Mouse (Mus musculus) frontal cortex, postnatal 14 days (tissue): ENCODE data around the gene A730061H03Rik.
A peak's percentile ranks its signal among the peaks of the same experiment; 100 is the strongest.

Experiments
- DNase-seq, 2 experiments: peaks; one replicate each; pipeline ENCODE4 v3.0.0; 2022; ENCODE audit warnings: low spot score in 2 of 2

The A730061H03Rik gene

DNA sequence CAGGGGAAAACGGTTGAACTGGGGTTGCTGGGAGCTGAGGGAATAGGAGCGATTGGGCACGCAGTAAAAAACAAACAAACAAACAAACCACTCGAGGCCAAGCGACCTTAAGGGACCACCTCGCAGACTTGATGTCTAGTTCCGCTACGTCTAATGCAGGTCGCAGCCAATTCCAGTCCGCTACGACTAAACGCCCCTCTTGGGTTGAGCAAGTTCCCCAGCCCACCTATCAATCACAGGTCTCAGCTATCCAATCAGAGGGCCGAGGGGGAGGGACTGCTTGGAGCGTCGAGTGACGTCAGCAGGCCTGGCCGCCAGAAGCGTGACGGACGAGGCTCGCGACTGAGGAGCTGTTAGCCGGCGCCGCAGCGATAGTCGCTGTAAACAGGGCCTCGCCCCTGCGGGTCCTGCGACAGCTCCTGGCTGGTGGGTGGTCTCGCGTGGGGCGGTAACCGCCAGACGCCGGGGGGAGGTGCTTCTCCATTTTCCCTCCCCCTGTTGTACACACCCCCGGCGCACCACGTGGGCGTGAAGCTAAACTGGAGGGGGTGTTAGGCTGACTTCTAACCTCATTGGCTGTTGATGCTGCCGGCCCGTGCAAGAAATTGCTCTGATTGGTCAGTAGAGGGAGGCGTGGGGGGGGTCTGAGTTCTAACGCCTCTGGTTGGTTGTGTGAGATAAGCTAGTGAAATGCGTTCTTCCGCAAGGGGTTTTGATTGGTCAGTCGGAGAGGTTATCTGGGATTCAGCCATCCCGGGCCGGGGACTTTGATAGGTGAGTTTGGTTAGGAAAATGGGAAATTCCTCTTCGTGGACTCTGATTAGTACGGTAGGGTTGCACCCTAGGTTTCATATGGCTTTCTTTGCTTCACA, at the start of gene A730061H03Rik:
Gene A730061H03Rik (minus strand): TSS at position 205 of the 872 bp plus-strand sequence.
- DNase-seq = peak; percentile 97 to 99

DNA sequence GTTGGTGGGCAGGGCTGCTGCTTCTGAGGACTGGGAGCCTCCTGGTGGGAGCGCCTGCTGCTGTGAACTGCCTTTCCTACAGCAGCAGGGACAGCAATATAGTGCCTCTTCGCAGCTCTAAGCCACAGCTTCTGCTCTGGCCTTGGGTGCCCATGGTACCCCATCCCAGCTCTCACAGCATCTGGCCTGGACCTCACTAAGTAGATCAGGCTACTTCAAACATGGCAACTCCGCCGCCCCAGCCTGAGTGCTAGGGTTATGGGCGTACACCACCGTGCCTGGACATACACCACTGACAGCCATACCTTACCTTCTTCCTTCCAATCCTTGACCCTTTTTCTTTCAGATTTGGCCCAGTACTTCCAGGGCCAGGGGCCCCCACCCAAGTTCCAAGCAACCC, 48.1 kb upstream of the A730061H03Rik start:
- DNase-seq = no peak

DNA sequence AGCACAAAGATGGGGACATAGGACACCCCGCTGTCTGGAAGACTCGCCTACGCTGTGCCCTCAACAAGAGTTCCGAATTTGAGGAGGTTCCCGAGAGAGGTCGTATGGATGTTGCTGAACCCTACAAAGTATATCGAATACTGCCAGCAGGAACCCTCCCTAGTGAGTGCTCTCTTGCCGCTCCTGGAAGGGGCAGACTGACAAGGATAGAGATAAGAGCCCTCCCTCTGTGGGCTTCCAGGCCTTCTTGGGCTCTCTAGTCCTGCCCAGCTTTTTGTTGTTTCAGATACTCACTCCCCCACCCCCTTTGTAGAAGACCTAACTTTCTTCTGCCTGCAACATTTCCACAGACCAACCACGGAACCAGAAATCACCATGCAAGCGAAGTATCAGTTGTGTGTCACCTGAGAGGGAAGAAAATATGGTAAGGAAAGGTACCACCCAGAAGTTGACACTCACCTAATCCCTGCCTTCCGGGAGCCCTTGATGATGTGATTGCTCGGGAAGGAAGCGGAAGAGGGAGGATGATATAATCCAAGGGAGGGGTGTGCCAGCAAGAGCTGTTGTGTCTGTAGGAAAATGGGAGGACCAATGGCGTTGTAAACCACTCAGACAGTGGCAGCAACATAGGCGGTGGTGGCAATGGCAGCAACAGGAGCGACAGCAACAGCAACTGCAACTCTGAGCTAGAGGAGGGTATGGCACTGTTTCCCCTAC, 45.7 kb upstream of the A730061H03Rik start:
- no peak for DNase-seq

DNA sequence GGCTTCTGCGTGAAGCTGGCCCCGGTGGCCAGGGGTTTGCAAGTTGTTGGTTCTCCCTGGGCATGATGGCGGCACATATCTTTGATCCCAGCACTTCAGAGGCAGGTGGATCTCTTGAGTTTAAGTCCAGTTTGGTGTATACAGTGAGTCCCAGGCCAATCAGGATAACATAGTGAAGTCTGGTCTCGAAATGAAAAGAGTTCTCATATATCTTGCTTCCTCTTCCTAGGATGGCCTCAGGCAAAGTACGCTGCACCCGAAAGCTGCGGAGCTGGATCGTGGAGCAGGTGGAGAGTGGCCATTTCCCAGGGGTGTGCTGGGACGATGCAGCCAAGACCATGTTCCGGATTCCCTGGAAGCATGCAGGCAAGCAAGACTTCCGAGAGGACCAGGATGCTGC, 44.6 kb upstream of the A730061H03Rik start:
- no peak for DNase-seq

DNA sequence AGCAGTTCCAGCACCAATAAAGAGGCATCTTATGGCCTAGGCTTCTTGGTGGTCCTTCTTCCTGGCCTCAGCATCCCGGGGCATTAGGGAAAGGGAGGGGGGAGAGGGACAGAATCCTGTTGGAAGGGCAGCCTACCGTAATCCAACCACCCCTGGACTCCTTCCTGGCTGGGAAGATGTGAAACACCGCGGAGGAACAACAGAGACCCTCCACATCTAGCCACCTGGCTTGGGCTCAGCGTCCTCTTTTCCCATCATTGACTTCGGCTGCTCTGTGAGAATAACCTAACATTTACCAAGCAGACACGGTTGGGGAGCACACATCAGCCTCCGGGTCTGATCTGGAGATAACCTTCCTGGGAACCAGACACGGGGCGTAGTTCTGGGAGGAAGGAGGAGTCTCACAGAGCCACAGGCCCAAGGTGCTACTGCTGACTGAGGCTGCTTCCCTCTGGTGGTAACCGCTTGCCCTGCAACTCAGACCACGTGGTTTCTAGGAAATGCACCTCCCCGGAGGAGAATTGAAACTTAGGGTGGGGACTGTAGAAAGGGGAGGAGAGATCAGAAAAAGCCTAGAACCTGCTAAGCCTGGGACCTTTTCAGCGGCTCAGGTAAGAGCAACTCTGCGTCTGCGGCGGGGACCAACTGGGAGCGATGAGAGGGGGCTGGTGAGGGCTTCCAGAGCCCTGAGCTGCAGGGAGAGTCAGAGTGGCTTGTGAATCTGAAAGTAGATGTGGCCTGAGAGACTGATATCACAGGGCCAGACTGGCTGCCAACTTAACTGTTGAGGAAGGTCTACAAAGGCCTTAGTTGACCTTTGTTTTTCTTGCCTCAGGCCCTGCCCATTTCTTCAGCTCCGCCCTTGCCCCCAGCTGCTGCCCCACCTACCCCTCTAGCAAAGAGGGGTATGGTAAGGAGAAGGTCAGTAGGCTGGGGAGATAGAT, 43.7 kb upstream of the A730061H03Rik start:
- DNase-seq = peak; percentile 80 to 83

DNA sequence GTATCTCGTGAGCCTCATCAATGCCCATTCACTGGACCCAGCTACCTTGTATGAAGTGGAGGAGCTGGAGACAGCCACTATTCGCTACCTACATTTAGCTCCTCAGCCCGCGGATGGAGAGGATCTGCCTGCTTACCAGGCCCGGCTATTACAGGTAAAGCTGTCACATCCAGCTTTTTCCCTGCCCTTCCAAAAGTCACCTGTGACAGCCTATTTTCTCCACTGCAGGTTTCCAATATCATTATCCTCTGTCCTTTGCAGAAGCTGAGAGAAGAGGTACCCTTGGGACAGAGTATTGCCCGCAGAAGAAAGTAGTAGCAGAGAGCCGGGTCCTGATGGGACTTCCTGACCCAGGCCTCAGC, 43.0 kb upstream of the A730061H03Rik start, which contains the start of gene Irf9:
Gene Irf9 (plus strand): TSS at position 301 of the 362 bp plus-strand sequence.
- no peak for DNase-seq

DNA sequence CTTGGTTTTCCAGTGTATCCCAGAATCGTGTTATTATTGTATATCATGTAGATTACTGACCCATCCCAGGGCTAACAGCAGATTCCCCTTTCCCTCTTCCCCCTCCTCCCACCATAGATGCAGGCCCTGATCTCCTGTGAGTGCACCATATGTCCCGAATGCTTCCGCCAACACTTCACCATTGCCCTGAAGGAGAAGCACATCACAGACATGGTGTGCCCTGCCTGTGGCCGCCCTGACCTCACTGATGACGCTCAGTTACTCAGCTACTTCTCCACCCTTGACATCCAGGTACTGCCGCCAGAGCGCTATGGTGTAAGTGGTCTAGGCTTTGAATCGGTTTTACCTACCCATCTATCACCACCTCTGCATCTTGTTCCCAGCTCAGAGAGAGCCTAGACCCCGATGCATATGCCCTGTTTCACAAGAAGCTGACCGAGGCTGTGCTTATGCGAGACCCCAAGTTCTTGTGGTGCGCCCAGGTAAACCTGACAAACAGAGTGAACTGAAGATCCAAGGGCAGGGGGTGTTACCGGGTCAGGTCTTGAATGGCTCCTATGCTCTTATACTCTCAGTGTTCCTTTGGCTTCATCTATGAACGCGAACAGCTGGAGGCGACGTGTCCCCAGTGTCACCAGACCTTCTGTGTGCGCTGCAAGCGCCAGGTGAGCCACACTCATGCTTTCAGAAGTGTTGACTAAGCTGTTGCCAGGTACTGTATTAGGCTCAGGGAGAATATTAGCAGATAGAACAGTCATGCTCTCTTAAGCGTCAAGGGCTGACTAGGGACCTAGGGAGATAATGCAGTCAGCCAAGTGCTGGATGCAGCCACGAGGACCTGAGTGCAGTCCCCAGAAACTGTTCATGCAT, 38.5 kb upstream of the A730061H03Rik start:
- no peak for DNase-seq

DNA sequence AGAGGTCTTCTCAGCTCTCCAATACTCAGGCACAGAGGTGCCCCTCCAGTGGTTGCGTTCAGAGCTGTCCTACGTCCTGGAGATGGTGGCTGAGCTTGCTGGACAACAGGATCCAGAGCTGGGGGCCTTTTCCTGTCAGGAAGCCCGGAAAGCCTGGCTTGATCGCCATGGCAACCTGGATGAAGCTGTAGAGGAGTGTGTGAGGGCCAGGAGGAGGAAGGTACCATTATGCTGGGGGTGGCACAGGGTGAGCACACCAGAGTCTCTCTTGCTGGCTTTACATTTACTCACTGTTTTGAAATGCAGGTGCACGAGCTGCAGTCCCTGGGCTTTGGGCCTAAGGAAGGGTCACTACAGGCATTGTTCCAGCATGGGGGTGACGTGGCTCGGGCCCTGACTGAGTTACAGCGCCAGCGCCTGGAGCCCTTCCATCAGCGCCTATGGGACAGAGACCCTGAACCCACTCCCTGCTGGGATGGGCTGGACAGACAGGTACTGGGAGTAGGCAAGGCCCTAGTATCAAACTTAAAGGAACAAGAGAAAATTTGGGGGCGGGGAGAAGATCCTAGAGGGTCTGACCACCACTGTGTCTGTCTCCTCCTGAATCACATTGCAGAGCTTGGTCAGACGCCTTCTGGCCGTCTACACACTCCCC, 36.0 kb upstream of the A730061H03Rik start:
- DNase-seq = no peak

DNA sequence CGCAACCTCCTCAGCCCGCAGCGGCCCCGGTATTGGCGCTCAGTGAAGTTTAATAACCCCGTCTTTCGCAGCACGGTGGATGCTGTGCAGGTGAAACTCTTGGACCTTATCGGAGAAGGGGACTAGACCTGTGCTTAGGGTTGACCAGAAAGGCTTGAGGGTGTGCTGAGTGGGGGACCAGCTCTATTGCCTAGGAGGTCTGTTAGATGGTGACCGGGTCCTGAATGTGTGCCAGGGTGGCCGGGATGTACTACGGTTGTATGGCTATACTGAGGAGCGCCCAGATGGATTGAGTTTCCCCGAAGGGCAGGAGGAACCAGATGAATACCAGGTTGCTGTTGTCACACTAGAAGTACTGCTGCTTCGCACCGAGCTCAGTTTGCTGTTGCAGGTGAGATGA, 32.0 kb upstream of the A730061H03Rik start:
- no peak for DNase-seq

DNA sequence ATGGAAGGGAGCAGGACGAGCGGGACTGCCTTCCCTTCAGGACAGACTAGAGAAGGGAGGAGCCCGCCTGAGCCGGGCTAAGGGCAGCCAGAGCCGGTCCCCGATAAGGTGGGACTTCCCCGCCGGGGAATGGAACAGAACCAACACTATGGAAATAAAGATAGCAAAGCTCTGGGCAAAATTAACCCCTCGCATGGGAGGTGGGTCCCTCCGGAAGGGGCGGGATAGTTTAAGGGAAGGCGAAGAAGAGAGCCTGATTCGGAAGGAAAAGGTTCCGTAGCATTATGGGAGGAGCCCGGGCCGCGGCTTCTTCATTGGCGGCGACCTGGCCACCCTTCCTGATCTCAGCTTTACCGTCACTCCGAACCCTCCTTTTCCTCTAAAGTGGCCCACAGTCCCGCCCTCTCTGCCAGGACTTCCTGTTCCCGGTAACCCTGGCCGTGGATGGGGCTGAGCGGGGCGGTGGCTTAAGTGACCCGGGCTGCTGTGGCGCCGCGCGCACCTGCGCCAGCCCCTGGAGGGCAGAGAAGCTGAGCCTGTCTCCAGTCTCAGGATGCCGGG, 31.2 kb upstream of the A730061H03Rik start, which contains the start of gene Rnf31:
Gene Rnf31 (plus strand): TSS at position 378 of the 561 bp plus-strand sequence.
- peak; percentile 91 to 92 for DNase-seq

DNA sequence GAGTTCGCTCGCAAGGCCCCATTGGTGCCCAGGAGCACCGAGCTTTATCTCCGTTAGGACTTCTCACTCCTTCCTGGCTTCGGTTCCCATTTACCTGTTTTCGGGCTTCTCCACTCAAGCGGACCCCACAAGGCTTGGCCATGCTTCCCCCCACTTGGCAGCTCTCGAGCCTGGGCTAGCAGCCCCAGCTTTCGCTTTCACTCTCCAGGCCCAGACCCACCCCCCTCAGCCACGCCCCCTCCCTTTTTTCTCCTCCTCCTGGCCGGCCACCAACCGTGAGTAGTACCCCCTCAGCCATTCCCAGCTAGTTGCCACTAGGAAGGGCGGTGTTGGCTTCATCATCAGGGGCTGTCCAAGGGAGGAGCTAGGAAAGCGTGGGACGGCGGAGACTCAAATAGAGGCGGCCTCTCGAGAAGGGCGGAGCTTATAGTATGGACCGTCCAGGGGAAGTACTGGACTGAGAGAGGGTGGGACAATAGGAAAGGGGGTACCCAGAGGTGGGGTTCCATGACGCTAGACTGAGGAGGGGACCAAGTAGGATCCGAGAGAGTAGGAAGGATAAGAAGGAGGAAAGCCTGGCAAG, 30.6 kb upstream of the A730061H03Rik start, which contains the start of gene Psme2:
Gene Psme2 (minus strand): TSS at position 366 of the 583 bp plus-strand sequence.
- peak; percentile 85 to 92 for DNase-seq

DNA sequence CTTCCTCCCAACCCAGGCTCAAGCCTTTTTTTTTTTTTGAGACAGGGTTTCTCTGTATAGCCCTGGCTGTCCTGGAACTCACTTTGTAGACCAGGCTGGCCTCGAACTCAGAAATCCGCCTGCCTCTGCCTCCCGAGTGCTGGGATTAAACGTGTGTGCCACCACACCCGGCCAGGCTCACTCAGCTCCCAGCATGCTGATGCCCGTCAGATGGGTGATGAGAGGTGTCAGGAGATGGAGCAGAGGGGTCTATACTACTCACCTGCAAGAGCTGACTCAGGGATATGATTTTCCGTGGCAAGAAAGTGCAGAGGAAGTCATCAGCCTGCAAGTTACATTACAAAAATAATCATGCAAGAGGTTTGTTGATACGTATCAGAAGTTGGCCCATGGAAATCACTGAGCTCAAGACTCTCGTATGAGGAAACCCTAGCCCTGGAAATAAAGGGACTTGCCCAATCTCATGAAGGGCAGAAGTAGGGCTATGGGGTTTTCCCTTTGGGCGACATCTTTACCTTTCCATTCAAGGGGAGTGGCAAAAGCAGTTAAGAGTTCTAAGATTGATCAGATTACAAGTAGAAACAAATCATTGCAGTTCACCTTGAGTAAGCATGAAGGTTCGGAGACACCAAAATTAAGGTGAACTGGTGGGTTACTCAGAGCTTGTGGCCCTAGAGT, 29.7 kb upstream of the A730061H03Rik start:
- DNase-seq = no peak

DNA sequence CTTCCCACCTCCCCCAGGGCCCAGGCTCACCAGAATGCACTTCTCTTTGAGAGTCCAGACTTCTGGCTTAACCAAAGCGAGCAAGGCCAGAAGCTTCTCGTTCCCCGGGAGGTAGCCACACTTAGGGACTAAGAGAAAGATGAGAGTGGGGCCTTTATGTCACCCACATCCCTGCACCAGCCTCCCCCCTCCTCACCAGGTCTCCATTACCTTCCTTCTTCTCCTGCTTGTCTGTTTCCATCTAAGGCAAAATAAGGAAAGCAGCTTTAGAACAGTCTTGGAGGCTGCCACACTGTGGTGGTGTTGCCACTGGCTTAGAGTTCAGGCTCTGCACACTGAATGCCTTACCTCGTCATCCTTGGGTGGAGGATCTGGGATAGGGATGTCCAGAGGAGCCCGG, 29.1 kb upstream of the A730061H03Rik start:
- no peak for DNase-seq

DNA sequence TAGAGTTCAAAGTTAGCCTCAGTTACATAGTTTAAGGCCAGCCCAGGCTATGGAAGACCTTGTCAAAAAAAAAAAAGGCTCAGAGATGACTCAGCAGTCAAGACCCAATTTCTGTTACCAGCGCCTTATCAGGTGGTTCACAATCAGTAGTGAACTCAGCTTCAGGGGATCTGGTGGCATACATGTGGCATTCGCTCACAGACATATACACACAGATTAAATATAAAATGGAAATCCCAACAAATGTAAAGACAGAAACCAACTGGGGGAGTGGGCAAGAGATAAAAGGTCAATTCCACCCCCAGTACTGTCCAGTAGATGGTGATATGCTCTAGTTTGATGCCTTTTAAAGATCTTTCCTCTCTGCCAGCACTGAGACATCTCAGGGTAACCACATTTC, 25.9 kb upstream of the A730061H03Rik start:
- no peak for DNase-seq

DNA sequence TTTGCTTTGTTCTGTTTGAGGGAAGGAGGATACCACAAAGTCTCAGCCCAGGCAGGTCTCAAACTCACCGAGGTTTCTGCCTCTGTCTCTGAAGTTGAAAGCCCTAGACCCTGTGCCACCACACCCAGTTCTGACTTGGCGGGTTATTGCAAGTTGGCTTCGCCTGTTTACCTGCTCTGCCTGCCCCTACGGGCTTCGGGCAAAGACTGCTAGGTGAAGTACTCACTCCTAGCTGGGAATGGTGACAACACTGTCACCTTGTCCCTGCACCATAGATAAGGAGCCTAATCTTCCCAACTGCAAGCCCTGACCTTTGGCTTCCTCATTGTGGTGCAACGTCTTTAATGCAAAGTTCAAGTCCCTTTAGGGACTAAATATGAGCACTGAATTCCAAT, 25.4 kb upstream of the A730061H03Rik start:
- no peak for DNase-seq

DNA sequence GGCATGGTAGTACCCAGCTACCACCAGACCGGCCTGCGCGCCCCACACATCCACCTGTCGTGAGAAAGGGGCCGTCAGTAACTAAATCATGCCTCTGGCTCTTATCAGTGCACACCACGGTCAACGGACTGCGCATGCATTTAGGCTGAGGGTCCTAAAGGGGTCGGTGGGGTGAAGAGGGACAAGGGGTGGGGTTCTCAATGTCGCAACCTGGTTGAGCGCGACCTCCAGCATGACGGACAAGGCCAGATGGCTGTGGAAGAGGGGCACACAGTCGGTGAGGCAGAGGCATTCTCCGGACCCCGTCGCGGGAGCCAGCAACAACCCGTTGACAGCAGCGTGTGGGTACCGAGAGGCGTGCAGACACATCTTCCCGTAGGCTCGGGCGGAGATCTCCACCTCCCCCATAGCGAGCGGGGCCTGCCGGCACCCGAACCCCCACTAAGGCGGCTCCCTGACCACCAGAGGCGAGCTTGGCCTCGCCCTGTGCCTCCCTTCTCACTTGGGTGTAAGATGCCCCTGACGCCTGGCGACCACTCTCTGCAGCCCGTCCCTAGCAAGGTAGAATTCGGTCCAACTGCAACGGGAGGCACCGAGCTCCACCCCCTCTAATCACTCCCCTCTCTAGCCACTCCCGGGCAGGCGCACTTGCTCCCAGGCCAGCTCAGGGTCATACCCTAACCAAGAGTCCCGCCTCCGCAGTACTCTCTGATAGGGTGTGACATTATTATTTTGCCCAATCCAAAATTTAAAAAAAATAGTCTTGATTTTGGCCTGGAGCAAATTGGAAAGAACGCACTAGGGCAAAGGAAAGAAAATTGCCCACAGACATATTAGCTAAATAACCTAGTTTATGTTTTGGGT, 24.7 kb upstream of the A730061H03Rik start, which contains the start of gene Emc9:
Gene Emc9 (minus strand): TSS at position 601 of the 864 bp plus-strand sequence.
- peak in 1 of 2 experiments; percentile 48 for DNase-seq

DNA sequence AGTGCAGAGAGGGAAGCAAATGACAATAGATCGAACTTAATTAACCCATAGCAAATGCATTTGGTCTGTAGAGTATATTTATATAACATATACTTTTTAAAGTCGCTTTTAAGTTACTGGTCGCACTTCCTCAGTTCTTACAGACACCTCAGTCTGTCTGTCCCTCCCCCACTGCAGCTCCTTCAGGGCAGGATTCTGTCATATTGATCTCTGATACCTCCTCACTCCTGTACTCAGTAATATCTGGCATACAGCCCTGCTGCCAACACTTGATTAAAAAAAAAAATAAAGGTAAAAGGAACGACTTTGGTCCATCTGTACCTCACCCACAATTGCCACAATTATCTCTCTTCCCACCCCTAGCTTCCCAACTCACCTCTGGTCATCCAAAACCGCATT, 24.1 kb upstream of the A730061H03Rik start:
- no peak for DNase-seq
